Mouse (Mus musculus) liver, adult 2 months (tissue): ENCODE measurements around the gene Acyp1. TPM values are rescaled to one million over a fixed set of nuclear protein-coding genes. Genes with fewer than 3 reads are reported as not detected.

Source experiments
- DNase-seq: peaks from one replicate; pipeline ENCODE4 v3.0.0-alpha.2; 2011; ENCODE audit warnings: low read depth, low spot score; ENCODE audit errors: extremely low read depth
- H3K27ac ChIP-seq: fragments of 200-500 bp; replicated peaks from 2 replicates; pipeline ENCODE4 v1.5.1; 2012; ENCODE audit warnings: low read depth, mild to moderate bottlenecking, control low read depth, inconsistent platforms, low read length; ENCODE audit not compliant: insufficient read depth
- H3K27me3 ChIP-seq: fragments of 200-500 bp; 2 replicates; pipeline ENCODE4 v1.6.1; 2012; ENCODE audit warnings: mild to moderate bottlenecking, moderate library complexity, low read length, inconsistent platforms; ENCODE audit not compliant: control insufficient read depth, insufficient read depth
- H3K36me3 ChIP-seq: fragments of 200-500 bp; 2 replicates; pipeline ENCODE4 v1.6.1; 2012; ENCODE audit warnings: low read length, inconsistent platforms; ENCODE audit not compliant: control insufficient read depth, insufficient read depth
- H3K4me1 ChIP-seq: fragments of 200-500 bp; 2 replicates; pipeline ENCODE4 v1.6.1; 2011; ENCODE audit warnings: low read length; ENCODE audit not compliant: control insufficient read depth, insufficient read depth
- H3K4me3 ChIP-seq: fragments of 200-500 bp; 2 replicates; pipeline ENCODE4 v1.5.1; 2011; ENCODE audit warnings: low read depth, mild to moderate bottlenecking, control low read depth, low read length, moderate library complexity; ENCODE audit not compliant: insufficient read depth
- H3K79me2 ChIP-seq: fragments of 200-500 bp; 2 replicates; pipeline ENCODE4 v1.6.1; 2012; ENCODE audit warnings: inconsistent platforms, mild to moderate bottlenecking, low read length, moderate library complexity; ENCODE audit not compliant: control insufficient read depth, insufficient read depth
- H3K9ac ChIP-seq: fragments of 200-500 bp; 2 replicates; pipeline ENCODE4 v1.6.1; 2012; ENCODE audit warnings: low read depth, mild to moderate bottlenecking, control low read depth, inconsistent platforms, low read length
- CTCF ChIP-seq: fragments of 200-500 bp; IDR thresholded peaks from 2 replicates; pipeline ENCODE4 v1.5.1; 2011; ENCODE audit warnings: low read depth, low read length, control low read depth
- POLR2A ChIP-seq: fragments of 200-500 bp; IDR thresholded peaks from 2 replicates; pipeline ENCODE4 v1.6.1; 2011; ENCODE audit warnings: low read length, control low read depth; ENCODE audit not compliant: insufficient read depth; ENCODE audit errors: extremely low read depth
- WGBS: fragments of 180-500 bp; shearing (Covaris S2); methylation state at CpG from one replicate; pipeline ENCODE4 v1.1.7; 2018; 5-methylcytosine and 5-hydroxymethylcytosine counted together
- polyA plus RNA-seq: library from polyadenylated mRNA; depleted of rRNA; stranded (reverse); fragments of >200 nt; gene quantifications from 2 replicates; pipeline ENCODE4 v1.2.3, GENCODE M21; 2012
- total RNA-seq: library from RNA; depleted of rRNA; stranded (reverse); fragments of >200 nt; gene quantifications from 2 replicates; pipeline ENCODE4 v1.2.3, GENCODE M21; 2014

Gene Acyp1
- total and polyA plus RNA-seq, 2 experiments: 9.4 to 20.0 TPM

GRCm38 (mm10) chr12:85280845-85281651 lies 7.2 kb downstream of the Acyp1 start:
- Histone ChIP-seq H3K4me3 (no peak overlapping the region), H3K27ac (no peak overlapping the region), H3K4me1 (peaks cover 4% of the 10 kb centered on the region; the same call in 1 of the 2 replicates), H3K27me3 (no peaks in the 10 kb centered on the region), H3K36me3 (no peaks in the 10 kb centered on the region), H3K9ac (no peak overlapping the region), H3K79me2 (no peaks in the 10 kb centered on the region)
- TF ChIP-seq CTCF: no peak
- TF ChIP-seq POLR2A: no peak
- WGBS: 72% methylated on average over 12 of the region's 12 CpGs
- no peak for DNase-seq

- Histone ChIP-seq H3K27me3 (no peaks in the 10 kb centered on the region), H3K9ac (peak overlapping the region; percentile 95), H3K27ac (peak overlapping the region; percentile 79), H3K36me3 (no peaks in the 10 kb centered on the region), H3K79me2 (no peaks in the 10 kb centered on the region), H3K4me3 (peak overlapping the region; percentile 97), H3K4me1 (peaks cover 4% of the 10 kb centered on the region; the same call in 1 of the 2 replicates)
- DNase-seq: peak; percentile 91
- under 1% methylated on average over 31 of the region's 31 CpGs for WGBS
- TF ChIP-seq CTCF (no peak), POLR2A (peak; percentile 36; the same call in 1 of the 2 replicates)
Observed at GRCm38 (mm10) chr12:85280105-85280844, 8.0 kb downstream of the Acyp1 start.

GRCm38 (mm10) chr12:85279396-85280080 lies 8.7 kb downstream of the Acyp1 start:
- H3K4me3 ChIP-seq: peak overlapping the region; percentile 97
- peak overlapping the region; percentile 79 for H3K27ac ChIP-seq
- DNase-seq: peak; percentile 71
- WGBS: 4% methylated on average over 10 of the region's 10 CpGs
- H3K9ac ChIP-seq: peak overlapping the region; percentile 95
- H3K4me1 ChIP-seq: peaks cover 4% of the 10 kb centered on the region; the same call in 1 of the 2 replicates
- no peaks in the 10 kb centered on the region for H3K27me3 ChIP-seq
- peaks cover 4% of the 10 kb centered on the region; the same call in 1 of the 2 replicates for H3K36me3 ChIP-seq
- TF ChIP-seq CTCF (no peak), POLR2A (no peak)
- no peaks in the 10 kb centered on the region for H3K79me2 ChIP-seq

- H3K4me1 ChIP-seq: peaks cover 4% of the 10 kb centered on the region; the same call in 1 of the 2 replicates
- peaks cover 4% of the 10 kb centered on the region; the same call in 1 of the 2 replicates for H3K36me3 ChIP-seq
- 96% methylated on average over 10 of the region's 10 CpGs for WGBS
- no peak overlapping the region for H3K9ac ChIP-seq
- H3K79me2 ChIP-seq: no peaks in the 10 kb centered on the region
- TF ChIP-seq POLR2A (no peak), CTCF (no peak)
- no peak for DNase-seq
- no peak overlapping the region for H3K4me3 ChIP-seq
- H3K27ac ChIP-seq: no peak overlapping the region
- H3K27me3 ChIP-seq: no peaks in the 10 kb centered on the region
Observed at GRCm38 (mm10) chr12:85278919-85279318, 9.3 kb downstream of the Acyp1 start.

GRCm38 (mm10) chr12:85276273-85276672 lies 12.0 kb downstream of the Acyp1 start:
- Histone ChIP-seq H3K4me3 (no peak overlapping the region), H3K36me3 (peaks cover 4% of the 10 kb centered on the region; the same call in 1 of the 2 replicates), H3K27me3 (no peaks in the 10 kb centered on the region), H3K9ac (no peak overlapping the region), H3K79me2 (no peaks in the 10 kb centered on the region), H3K27ac (no peak overlapping the region), H3K4me1 (peaks cover 4% of the 10 kb centered on the region; the same call in 1 of the 2 replicates)
- 86% methylated on average over 5 of the region's 5 CpGs for WGBS
- DNase-seq: no peak
- TF ChIP-seq CTCF (no peak), POLR2A (no peak)
